Mouse (Mus musculus) neutrophil, adult 65 days (primary cell): ENCODE results near the gene Olfr303. TPM values are rescaled to one million over a fixed set of nuclear protein-coding genes. Genes with fewer than 3 reads are reported as not detected.

Experiments used
- total RNA-seq: library from RNA; stranded (reverse); gene quantifications from 2 replicates; pipeline ENCODE4 v1.2.4, GENCODE M21; 2023

Gene Olfr303
- total RNA-seq, result not detected in 2 replicates

GRCm38 (mm10) chr7:86397689-86398088, at the start of gene Olfr303:
TSS of gene Olfr303 (minus strand) at chr7:86397789.

GRCm38 (mm10) chr7:86403546-86403945, 6.0 kb upstream of the Olfr303 start, which contains the start of gene Olfr301:
TSS of gene Olfr301 (plus strand) at chr7:86403846.

GRCm38 (mm10) chr7:86386558-86386957, 11.0 kb downstream of the Olfr303 start, which contains the start of gene Olfr304:
TSS of gene Olfr304 (minus strand) at chr7:86386658.

GRCm38 (mm10) chr7:86366828-86367227, 30.8 kb downstream of the Olfr303 start, which contains the start of gene Olfr305:
TSS of gene Olfr305 (minus strand) at chr7:86366928.

Other genes with a start within 250 kb of the Olfr303 start
- gene Vmn2r75, start 226.0 kb downstream of the Olfr303 start, total RNA-seq, result not detected in 2 replicates
- gene Vmn2r76, start 151.5 kb downstream of the Olfr303 start, total RNA-seq, result not detected in 2 replicates
- not detected in 2 replicates for gene Olfr310, start 120.6 kb downstream of the Olfr303 start, total RNA-seq
- not detected in 2 replicates for gene Olfr309, start 84.1 kb downstream of the Olfr303 start, total RNA-seq
- gene Olfr308, start 72.2 kb downstream of the Olfr303 start, total RNA-seq, result not detected in 2 replicates
- gene Olfr307, start 60.2 kb downstream of the Olfr303 start, total RNA-seq, result not detected in 2 replicates
- not detected in 2 replicates for gene Olfr305, start 30.9 kb downstream of the Olfr303 start, total RNA-seq
- gene Olfr304, start 11.1 kb downstream of the Olfr303 start, total RNA-seq, result not detected in 2 replicates
- not detected in 2 replicates for gene Olfr301, start 6.1 kb upstream of the Olfr303 start, total RNA-seq
- gene Olfr299, start 62.1 kb upstream of the Olfr303 start, total RNA-seq, result not detected in 2 replicates
- not detected in 2 replicates for gene Olfr298, start 94.7 kb upstream of the Olfr303 start, total RNA-seq
- not detected in 2 replicates for gene Olfr297, start 122.2 kb upstream of the Olfr303 start, total RNA-seq
- not detected in 2 replicates for gene Olfr295, start 186.1 kb upstream of the Olfr303 start, total RNA-seq
- not detected in 2 replicates for gene Olfr294, start 218.9 kb upstream of the Olfr303 start, total RNA-seq